19 mouse cellular contexts compared by ENCODE assay signal in genomic region chr1:59229187-59229586, GRCm38 (mm10). TPM values are rescaled to one million over a fixed set of nuclear protein-coding genes. Genes with fewer than 3 reads are reported as not detected.
A peak's percentile ranks its signal among the peaks of the same experiment; 100 is the strongest.
DNase-seq lines count a peak whose midpoint lies in the region; ATAC-seq lines count a peak whose summit lies in the region.
"Had no signal": no experiment of that assay in that cellular context is flagged by ENCODE, and none has a peak within 500 bp of the region (broad histone marks: within the 10 kb centered on the region; RNA-seq: fewer than 3 reads in every experiment).

No protein-coding gene starts in this region.

- no peaks in the 10 kb centered on the region; the same call in 1 of the 2 replicates for H3K36me3 ChIP-seq in kidney, embryonic 14.5 days (ENCODE audit: control insufficient read depth, insufficient read depth, low read length)
- H3K36me3 ChIP-seq: forebrain, embryonic 15.5 days had no signal

- no peaks in the 10 kb centered on the region for H3K4me1 ChIP-seq in kidney, embryonic 14.5 days (ENCODE audit: control insufficient read depth, insufficient read depth, low read length)
- H3K4me1 ChIP-seq: embryonic facial prominence, embryonic 10.5 days; forebrain, embryonic 15.5 days; heart, embryonic 12.5 days had no signal

- no peak overlapping the region for H3K9ac ChIP-seq in kidney, embryonic 14.5 days (ENCODE audit: low read depth, low read length)
- H3K9ac ChIP-seq: forebrain, embryonic 15.5 days; heart, embryonic 12.5 days had no signal

- no peak for ATAC-seq in kidney, embryonic 14.5 days (ENCODE audit: low FRiP score, low TSS enrichment)
- ATAC-seq: forebrain, embryonic 15.5 days; hindbrain, embryonic 16.5 days; inflammation-experienced regulatory T-cells, adult 6 months; intestine, postnatal 0 days had no signal

- no peak overlapping the region for H3K4me2 ChIP-seq in kidney, embryonic 14.5 days (replicated peaks; ENCODE audit: low read depth, low read length)
- H3K4me2 ChIP-seq: forebrain, embryonic 15.5 days; heart, embryonic 12.5 days had no signal

- peak; percentile 89 for DNase-seq in brain, adult 2 months (ENCODE audit: low read depth, low spot score)
- peak; percentile 64 for DNase-seq in cerebellum, adult 11 months
- DNase-seq in cerebellum, adult 8-10 months: peak; percentile 67
- peak; percentile 58 to 79 for DNase-seq in cerebellum, postnatal 14 days
- no peak for DNase-seq in kidney, adult 18-20 months
- DNase-seq in embryo, embryonic 10 days (ENCODE audit: low spot score): no peak
- DNase-seq: adrenal gland, adult 8-10 months; adrenal gland, postnatal 36 days; gastrocnemius, postnatal 10 days; heart, adult 2 months; kidney, adult 9 months; kidney, postnatal 10 days had no signal

- H3K9me3 ChIP-seq in kidney, embryonic 14.5 days (ENCODE audit: control insufficient read depth, low read length): no peaks in the 10 kb centered on the region
- H3K9me3 ChIP-seq: embryonic facial prominence, embryonic 10.5 days; forebrain, embryonic 15.5 days; heart, embryonic 12.5 days had no signal

- 47% methylated on average over 4 of the region's 4 CpGs for WGBS in kidney, embryonic 14.5 days

- H3K27me3 ChIP-seq in kidney, embryonic 14.5 days (ENCODE audit: control insufficient read depth, insufficient read depth, low read length): no peaks in the 10 kb centered on the region
- H3K27me3 ChIP-seq: forebrain, embryonic 15.5 days; heart, embryonic 12.5 days had no signal

- H3K4me3 ChIP-seq in kidney, embryonic 14.5 days (ENCODE audit: low read length): no peak overlapping the region
- H3K4me3 ChIP-seq: embryonic facial prominence, embryonic 10.5 days; forebrain, embryonic 15.5 days; heart, adult 2 months; heart, embryonic 12.5 days had no signal

- H3K27ac ChIP-seq in kidney, embryonic 14.5 days (ENCODE audit: low read depth, low read length): no peak overlapping the region
- H3K27ac ChIP-seq: embryonic facial prominence, embryonic 10.5 days; forebrain, embryonic 15.5 days; heart, adult 2 months had no signal

RNA-seq across cellular contexts. Expression of gene Als2, which starts 7.8 kb away (rescaled TPM):
- 6.1 and 13.7 TPM in 2 replicates for polyA plus RNA-seq in kidney, embryonic 14.5 days (2014; fragmentation: Nextera tagmentation; extraction: Ambion mirVana)

RNA-seq across cellular contexts. Expression of gene Cdk15, which starts 27.5 kb away (rescaled TPM):
- 0.53 and 0.93 TPM in 2 replicates for polyA plus RNA-seq in kidney, embryonic 14.5 days (2014; fragmentation: Nextera tagmentation; extraction: Ambion mirVana)
- polyA plus RNA-seq: heart, adult 2 months; inflammation-experienced regulatory T-cells, adult 6 months; intestine, postnatal 0 days had no signal

Comparison
In these comparisons a context has a peak if more than half of its experiments do, and no peak if none do; other contexts are left out.
1. DNase-seq: peak in brain, adult 2 months (single experiment), cerebellum, adult 11 months (single experiment), cerebellum, adult 8-10 months (single experiment) and cerebellum, postnatal 14 days (2 of 2); none in kidney, adult 18-20 months (single experiment) and embryo, embryonic 10 days (single experiment).